Mouse (Mus musculus) left cerebral cortex, postnatal 4 days (tissue): ENCODE results near the gene Pfn3. TPM values are rescaled to one million over a fixed set of nuclear protein-coding genes. Genes with fewer than 3 reads are reported as not detected.
A peak's percentile ranks its signal among the peaks of the same experiment; 100 is the strongest.

ENCODE experiments used
- DNase-seq: peaks from one replicate; pipeline ENCODE4 v3.0.0-alpha.2; 2022
- intact Hi-C: fragments of 180-260 bp; cut with DNase I; formaldehyde crosslinking; loops from one replicate; pipeline ENCODE4 v1.15.1; 2025
- total RNA-seq, 2 experiments: library from RNA; stranded (reverse); gene quantifications; 2 replicates each; pipeline ENCODE4 v1.2.3; 2021

Pfn3 gene
- total RNA-seq, 2 experiments from 2014 or later = 0.97 to 1.1 TPM

DNA sequence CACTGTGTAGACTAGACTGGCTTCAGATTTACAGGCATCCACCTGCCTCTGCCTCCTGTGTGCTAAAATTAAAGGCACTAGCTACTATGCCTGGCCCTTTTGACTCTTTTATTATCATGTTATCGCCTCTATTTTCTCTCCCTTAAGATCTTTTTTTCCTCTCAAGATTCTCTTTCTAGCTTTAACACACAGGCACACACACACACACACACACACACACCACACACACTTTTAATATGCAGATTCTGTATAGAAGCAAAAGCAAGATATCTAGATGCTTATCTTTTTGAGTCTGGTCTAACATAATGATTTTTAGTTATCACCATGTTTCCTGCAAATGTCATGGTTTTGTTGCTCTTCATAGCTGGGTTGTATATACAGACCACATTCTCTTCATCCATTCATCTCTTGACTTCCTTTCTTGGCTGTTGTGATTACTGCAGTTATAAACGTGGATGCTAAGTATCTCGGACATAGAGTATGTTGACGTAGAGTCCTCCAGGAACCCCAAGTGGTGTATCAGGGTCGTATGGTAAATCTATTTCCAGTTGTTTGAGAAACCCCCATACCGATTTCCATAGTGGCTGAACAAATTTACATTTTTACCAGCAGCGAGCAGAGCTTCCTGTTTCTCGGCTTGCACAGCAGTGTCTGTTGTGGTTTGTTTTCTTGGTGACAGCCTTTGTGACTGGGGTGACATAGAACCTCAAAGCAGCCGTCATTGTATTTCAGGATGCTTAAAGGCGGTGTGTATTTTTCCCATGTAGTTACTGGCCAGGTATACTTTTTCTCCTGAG, 17.1 kb upstream of the Pfn3 start:
- no peak for DNase-seq

DNA sequence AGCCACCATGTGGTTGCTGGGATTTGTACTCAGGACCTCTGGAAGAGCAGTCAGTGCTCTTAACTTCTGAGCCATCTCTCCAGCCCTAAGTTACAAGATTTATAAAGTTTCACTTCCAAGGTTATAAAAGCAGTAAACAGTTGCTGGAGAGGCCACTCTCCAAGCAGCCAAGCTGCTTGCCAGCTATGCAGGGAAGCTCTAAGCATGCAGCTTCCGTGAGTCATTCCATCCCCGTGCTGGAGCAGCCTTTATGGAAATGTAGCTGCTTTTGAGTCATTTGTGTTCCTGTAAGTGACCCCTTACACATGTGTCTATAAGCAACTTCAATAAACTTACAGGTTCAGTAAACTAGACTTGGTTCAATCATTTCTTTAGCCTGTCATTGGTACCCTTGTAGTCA, 15.5 kb upstream of the Pfn3 start:
- DNase-seq = no peak
- intact Hi-C loops = no loop called here

More for the DNA sequence above, 17.1 kb upstream of the Pfn3 start:
- intact Hi-C loops = no loop called here

DNA sequence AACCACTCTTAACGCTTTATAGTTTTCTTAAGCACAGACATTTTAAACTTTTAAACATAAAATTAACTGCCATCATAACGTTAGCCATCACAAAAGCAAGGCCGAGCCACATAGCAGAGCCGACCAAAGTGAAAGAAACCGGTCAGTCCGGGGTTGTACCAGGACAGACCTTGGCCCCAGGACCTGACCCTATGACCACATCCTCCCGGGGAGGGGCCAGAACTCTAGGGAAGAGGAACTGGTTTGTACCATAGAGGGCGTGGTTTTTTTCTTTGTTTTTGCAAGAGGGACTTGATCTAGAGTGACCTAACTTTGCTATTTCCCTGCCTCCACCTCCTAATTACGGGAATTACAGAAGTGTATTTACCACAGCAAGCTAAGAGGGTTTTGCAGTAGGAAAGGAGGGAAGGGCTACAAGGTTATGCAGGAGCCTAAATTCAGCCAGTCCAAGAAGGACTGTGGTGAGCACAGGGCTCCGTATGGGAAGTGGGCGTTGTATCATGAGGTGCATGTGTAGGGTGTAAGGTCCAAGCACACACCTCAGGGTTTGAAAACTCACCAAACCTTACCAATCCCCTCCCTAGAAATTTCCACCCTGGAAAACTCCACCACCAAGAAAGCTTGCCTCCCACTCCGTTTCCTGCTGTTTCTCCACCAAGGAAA, 14.3 kb upstream of the Pfn3 start:
- intact Hi-C loops = no loop called here
- DNase-seq = no peak

DNA sequence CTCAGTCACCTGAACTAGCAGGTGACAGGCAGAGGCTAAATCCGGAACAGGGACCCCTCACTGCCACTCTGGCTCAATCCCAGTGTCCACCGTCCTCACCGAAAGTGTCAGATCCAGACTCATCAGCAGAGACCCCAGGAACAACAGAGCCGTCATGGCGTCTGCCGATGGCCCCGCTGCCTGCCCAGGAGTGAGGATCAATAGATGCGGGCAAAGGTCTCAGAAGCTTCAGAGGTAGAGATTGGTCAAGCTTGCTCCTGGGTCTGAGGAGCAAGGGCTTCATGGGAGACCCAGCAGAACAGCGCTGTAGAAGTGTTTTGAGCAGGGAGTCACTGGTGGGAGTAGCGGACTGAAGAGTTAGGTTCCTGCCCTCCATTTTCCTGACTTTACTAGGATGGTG, 11.6 kb upstream of the Pfn3 start, which contains the start of gene F12:
TSS of gene F12 (minus strand) at position 181 of the 400 bp plus-strand sequence.
- intact Hi-C loops = no loop called here

DNA sequence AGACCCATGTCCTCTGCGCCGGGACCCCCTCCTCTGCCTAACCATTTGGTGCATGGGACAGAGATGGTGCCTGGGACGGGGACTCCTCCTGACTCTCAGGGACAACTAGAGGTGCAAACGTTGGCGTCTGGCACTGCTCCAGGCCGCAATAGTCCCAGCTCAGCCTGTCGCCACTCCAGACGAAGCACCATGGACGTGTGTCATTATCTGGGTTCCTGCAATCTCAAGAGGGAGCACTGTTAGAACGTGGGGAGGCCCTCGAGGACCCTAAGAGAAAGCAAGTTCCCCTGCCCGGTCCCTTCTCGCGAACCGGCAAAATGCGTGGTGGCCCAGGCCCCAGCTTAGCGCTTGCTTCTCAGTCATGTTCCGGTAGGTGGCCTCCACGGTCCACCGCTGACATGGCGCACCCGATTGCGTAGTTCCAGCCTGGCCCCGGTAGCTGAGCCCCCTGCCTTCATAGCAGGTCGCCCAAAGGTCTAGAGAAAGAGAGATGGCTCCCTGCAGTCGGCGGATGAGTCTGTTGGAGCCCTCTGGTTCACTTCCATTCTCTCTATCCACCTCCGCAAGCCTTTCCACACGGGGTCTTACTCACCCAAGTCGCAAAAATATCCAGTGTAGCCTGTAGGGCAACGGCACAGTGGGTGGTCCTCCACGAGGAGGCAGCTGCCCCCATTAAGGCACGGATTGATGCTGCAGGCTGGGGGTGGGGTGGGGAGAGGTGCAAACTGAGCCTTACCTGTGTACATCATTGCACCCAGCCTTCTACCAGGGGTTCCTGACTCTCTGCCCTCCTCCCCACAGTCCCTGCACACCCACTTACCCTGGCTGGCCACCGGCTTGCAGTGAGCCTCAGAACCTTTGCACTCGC, 6.1 kb upstream of the Pfn3 start:
- DNase-seq = peak; percentile 72
- intact Hi-C loops = loop anchor here (5.0 kb wide), 1 partner anchor 96 kb away; no protein-coding TSS in a partner anchor

More for the DNA sequence above, 11.6 kb upstream of the Pfn3 start, which contains the start of gene F12:
- no peak for DNase-seq

DNA sequence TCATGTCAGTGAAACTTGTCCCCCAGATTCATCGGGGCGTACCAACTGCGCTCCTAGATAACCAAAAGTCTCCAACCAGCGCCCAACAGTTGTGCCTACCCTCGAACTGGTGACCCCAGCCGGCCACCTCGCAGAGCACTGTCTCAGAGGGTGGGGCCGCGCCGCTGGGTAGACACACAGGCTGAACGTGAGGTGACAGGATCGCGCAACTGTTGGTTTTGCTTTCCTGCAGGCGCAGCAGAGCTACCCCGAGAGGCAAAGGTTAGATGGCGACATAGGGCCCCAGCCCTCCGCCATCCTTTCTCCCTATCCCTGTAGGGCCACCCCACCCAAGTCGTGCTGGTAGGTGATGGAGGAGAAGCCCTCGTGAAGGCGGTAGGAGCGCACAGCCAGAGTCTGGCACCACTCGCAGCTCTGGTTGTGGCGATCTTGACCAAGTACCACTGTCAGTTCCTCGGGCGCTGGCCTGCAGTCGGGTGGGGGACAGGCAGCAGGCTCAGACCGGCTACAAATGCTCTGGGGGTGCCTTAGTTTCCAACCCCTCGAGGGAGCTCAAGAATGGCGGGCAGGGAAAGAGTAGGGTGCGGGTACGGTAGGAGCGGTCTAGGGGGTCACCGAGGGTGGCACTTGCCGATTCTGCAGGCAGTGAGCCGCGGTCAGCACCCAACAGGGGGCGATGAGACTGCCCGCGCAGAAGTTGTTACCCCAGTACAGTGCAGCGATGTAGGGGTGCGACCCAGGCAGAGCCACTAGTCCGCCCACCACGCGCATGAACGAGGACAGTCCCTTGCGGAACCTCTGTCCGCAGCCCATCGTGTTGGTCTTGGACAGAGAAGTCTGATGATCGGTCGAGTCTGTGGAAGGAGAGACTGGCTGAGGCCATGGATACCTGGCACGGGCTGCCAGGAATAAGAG, 5.2 kb upstream of the Pfn3 start:
- no peak for DNase-seq
- intact Hi-C loops = loop anchor here (5.0 kb wide), 1 partner anchor 97 kb away; no protein-coding TSS in a partner anchor

DNA sequence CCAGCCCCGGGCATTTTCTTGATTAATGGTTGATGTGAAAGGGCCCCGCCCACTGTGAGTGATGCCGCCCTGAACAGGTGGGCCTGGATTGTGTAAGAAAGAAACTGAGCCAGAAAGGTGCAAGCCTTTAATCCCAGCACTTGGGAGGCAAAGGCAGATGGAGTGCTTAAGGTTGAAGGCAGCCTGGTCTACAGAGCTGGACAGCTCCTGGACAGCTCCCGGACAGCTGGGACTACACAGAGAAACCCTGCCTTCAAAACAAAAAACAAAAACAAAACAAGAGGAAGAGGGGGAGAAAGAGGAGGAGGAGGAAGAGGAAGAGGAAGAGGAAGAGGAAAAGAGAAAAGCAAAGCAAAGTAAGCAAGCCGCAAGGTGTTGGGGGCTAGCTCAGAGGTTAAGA, 4.1 kb upstream of the Pfn3 start:
- DNase-seq = no peak
- intact Hi-C loops = loop anchor here (5.0 kb wide), 1 partner anchor 48 kb away; no protein-coding TSS in a partner anchor

DNA sequence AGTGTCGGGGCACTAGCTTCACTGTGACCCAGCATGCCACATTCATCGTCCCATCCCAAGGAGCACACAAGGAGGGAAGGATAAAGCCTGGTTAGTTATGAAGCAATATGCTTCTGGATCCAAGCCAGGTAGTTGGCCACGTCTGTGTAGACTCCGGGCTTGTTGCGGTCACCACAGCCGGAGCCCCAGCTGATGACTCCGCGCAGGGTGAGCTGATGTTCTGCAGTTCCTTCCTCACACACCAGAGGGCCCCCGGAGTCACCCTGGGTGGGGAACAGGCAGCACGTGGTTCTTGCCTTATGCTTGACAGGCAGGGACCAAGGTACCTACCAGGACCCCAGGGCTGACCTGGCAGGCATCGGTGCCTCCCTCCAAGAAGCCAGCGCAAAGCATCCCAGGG, 3.0 kb upstream of the Pfn3 start:
- intact Hi-C loops = loop anchor here (5.0 kb wide), 1 partner anchor 49 kb away; no protein-coding TSS in a partner anchor
- DNase-seq = peak; percentile 91

DNA sequence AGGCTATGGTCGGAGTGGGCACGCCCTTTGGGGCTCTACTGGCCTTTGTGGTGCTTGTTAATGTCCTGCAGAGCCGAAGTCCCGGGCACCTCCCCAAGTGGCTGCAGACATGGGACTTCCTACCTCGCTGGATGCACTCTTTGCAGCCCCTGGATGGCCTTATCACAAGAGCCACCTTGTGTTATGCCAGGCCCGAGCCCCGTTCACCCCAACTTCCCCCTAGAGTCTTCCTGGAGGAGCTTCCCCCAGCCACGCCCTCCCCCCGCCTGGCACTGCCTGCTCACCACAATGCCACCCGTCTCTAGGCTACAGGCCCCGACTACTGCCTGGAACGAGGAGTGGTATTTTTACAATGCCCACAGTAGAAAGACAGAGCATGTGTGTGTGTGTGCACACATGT, 1.7 kb downstream of the Pfn3 start:
- no peak for DNase-seq

DNA sequence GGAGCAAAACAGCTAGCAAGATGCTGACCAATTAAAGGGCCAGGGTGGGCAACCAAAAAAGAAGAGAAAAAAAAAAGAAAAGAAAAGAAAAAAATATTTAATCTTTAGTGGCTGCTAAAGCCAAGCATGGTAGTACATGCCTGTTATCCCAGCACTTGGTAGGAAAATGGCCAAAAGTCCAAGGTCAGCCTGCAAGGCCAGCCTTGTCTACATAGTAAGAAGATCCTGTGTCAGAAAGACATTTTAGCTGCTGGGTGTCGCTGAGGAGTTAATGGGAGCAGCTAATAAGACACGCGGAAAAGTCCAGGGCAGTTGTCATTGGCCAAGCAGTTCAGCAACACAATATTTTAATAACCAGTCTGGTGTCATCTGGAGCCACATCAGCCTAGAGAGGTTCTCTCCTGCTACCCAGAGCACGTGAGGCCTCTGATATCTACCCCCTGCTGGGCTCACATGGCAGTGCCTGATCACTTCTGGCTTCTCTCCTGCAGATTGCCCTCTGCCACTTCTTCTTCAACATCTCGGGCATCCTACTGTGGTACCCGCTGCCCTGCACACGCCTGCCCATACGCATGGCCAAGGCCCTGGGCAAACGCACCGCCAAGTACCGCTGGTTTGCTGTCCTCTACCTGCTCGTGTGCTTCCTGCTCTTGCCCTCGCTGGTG, 2.3 kb downstream of the Pfn3 start:
- intact Hi-C loops = no loop called here
- no peak for DNase-seq

More for the DNA sequence above, 1.7 kb downstream of the Pfn3 start:
- intact Hi-C loops = no loop called here

DNA sequence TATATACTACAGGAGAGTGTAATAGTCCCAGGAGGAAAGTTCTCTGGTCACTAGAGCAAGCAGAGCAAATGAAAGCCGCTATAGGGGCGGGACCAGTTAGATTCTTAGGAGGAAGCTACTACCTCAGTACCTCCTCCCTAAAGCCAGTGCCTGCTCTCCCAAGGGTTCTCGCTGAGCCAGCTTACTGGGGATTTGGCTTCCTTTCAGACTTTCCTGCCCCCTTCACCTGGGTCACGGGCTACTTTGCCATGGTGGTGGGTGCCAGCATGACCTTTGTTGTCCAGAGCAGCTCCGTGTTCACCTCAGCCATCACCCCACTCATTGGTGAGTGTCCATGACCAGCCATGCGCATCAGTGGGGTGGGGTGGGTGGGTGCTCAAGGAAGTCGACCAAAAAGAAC, 3.2 kb downstream of the Pfn3 start:
- DNase-seq = no peak
- intact Hi-C loops = no loop called here

DNA sequence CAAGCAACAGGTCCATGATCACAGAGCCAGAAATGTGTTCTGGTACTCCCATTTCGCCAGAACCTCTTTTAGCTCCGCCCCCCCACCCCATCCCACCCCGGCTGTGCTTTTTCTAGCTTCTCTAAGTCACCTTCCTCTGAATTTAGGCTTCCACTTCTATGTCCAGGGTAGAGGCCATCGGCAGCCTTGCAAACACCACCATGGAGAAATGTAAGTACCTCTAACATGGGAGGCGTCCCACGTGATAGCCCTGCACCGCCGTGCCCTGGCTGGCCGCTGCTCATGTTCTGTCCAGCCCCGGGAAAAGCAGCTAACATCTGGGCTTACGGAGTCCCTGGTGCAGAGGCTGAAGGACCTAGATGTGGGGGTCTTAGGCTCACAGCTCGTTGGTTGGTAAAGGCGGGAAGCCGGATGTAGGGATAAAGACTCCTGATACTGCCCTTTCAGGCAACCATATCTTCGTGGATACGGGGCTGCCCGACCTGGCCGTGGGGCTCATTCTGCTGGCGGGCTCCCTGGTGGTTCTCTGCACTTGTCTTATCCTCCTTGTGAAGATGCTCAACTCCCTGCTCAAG, 6.4 kb downstream of the Pfn3 start:
- no peak for DNase-seq
- intact Hi-C loops = loop anchor here (5.0 kb wide), 1 partner anchor 104 kb away; the partner anchor contains the start of gene Pdlim7

DNA sequence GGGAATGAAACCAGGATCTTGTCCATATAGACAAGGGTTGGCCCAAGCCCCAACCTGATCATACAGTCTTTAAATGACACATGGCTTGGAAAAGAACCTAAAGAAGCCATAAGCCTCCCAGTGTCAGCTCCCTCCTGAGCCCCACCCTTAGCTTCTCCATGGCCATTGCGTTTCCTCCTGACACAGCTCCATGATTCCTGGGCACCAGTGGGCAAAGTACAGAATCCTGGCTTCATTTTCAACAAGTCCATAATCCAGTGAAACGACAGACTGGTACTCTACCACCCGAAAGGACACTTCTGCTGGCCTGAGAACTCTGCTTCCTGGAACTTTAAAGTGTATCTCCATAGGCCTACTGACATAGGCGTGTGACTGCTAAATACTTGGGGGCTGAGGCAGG, 7.7 kb downstream of the Pfn3 start:
- no peak for DNase-seq
- intact Hi-C loops = loop anchor here (5.0 kb wide), 1 partner anchor 105 kb away; the partner anchor contains the start of gene Pdlim7

DNA sequence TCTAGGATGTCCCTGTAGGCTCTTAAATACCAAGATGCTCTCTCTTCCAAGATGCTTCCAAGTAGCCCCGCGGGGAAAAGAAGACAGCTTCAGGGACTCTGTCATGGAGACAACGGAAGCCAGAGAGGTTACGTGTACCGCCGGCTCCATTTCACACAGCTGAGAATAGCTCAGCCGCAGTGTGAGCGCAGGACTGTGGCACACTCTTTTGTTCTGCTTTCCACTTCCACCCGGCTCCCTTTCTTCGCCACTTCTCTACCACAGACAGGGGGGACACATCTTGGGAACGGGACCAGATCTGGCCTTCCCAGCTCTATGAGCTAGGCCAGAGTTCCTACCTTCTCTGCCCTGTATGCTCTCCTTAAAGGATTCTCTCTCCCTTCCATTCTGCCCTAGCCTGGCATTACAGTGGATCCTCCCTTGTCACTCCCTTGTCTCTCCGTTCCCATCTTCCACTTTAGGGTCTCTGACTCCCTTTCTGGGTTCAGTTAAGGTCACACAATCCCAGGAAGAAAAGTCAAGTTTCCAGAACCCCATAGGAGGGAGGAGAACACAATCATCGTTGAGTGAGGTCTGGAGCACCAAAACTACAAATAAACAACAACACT, 9.1 kb downstream of the Pfn3 start:
- DNase-seq = no peak
- intact Hi-C loops = loop anchor here (5.0 kb wide), 1 partner anchor 106 kb away; the partner anchor contains the start of gene Pdlim7

DNA sequence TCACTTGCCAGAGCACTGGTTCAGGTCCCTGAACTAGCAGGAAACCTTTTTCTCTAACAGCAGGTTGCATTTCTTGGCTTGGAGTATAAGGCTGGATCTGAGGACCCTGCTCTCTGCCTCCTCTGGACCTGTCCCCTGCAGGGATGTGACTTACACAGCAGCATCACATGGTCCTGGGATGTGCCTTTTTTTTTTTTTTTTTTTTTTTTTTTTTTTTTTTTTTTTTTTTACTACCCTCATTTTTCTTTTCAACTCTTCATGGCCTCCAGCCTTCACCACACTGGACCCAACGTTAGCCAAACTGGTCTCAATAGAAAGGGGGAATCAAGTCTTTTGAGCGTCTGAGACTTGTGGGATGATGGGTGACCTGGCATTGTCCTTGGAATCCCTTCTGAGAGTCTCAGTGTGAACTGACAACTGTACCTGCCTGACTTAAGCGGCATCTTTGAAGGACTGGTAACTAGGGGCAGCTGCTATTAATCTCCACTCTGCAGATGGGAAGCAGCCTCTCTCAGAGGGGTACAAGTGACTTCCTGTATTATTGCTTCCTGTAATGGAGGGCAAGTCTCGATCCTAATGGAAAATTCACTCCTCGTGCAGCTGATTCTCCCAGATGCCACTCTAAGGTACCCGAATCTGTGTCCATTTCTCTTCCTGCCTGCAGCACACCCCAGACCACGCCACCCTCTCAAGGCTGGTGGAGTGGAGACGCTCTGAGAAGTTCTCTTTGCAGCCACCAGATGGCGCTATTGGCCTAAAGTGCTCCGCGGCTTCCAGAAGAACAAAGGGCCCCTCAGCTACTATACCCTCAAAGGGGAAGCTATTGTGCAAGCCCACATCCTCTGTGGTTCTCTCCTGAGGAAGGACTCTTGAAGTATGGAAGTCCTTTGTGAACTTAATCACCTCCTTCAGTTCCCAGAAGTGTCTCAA, 9.9 kb downstream of the Pfn3 start:
- peak; percentile 78 for DNase-seq
- intact Hi-C loops = loop anchor here (5.0 kb wide), 1 partner anchor 107 kb away; the partner anchor contains the start of gene Pdlim7

DNA sequence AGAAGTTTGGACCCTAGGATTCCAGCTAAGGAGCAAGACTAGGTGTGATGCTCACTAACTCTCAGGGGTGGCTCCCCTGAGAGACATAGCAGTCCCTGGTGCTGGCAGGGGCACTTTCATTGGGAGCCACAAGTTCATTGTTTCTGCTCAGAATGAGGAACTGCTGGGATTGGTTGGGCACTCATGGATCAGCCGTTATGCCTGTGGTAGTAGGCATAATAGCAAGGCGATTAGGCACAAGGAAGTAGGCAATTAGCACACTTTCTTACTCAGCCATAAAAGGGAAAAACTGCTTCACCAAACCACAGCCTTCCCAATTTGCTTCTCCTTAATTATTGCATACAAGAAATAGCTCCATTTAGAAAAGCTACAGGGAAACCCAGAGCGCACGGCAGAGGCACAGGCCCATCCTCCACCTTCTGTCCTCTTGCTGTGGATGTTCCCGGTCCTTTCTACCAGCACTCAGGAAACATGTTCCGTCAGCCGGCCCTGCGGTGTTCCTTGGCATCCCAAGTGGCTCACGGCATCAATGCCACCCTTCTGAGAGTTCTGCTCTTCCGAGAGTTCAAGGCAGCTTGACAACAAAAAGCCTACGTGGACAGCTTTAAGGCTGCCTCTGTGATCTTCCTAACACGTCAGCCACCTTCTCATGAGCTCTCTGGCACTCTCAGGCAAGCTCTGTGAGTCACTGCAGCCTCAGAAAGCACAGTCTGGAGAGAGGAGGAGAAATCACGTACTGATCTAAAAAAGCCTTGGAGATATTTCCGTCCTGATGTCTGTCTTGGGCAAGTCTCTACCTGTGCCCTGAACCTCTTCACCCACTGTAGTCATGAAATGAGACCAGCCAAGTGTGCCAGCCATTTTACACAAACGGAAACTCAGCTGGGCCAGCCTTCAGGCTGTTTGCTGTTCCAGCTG, 10.8 kb downstream of the Pfn3 start:
- no peak for DNase-seq
- intact Hi-C loops = no loop called here
